Comparison of ENCODE assay signal across 34 mouse cellular contexts in genomic region chr3:22300553-22300952, GRCm38 (mm10).
"Had no signal": no experiment of that assay in that cellular context is flagged by ENCODE, and none has a peak within 500 bp of the region (broad histone marks: within the 10 kb centered on the region; RNA-seq: fewer than 3 reads in every experiment).

No protein-coding gene starts in this region.

- H3K36me3 ChIP-seq: heart, embryonic 13.5 days; heart, embryonic 15.5 days; hindbrain, embryonic 10.5 days; hindbrain, embryonic 12.5 days; hindbrain, embryonic 13.5 days; hindbrain, embryonic 15.5 days; intestine, embryonic 15.5 days; kidney, embryonic 15.5 days had no signal

- H3K4me1 ChIP-seq: heart, embryonic 13.5 days; heart, embryonic 15.5 days; hindbrain, embryonic 12.5 days; hindbrain, embryonic 13.5 days; intestine, embryonic 15.5 days; kidney, embryonic 15.5 days had no signal

- ATAC-seq: hindbrain, embryonic 16.5 days; hindbrain, postnatal 0 days; inflammation-experienced regulatory T-cells, adult 6 months; intestine, embryonic 15.5 days; intestine, embryonic 16.5 days; intestine, postnatal 0 days had no signal

- DNase-seq: heart, postnatal 10 days; heart, postnatal 14 days; heart, postnatal 36 days; heart, postnatal 4 days; kidney, adult 11 months; kidney, adult 18-20 months; kidney, adult 2 months; kidney, adult 8-10 months; kidney, adult 9 months; kidney, postnatal 10 days; kidney, postnatal 14 days; kidney, postnatal 25 days; kidney, postnatal 36 days; kidney, postnatal 4 days; layer of hippocampus, adult 9-11 months; layer of hippocampus, postnatal 36 days had no signal

- H3K27me3 ChIP-seq: heart, embryonic 13.5 days; heart, embryonic 15.5 days; hindbrain, embryonic 12.5 days; hindbrain, embryonic 13.5 days; hindbrain, embryonic 15.5 days; intestine, embryonic 15.5 days; kidney, embryonic 15.5 days had no signal

- H3K4me2 ChIP-seq: heart, embryonic 11.5 days; heart, embryonic 13.5 days; heart, embryonic 15.5 days; hindbrain, embryonic 12.5 days; hindbrain, embryonic 13.5 days; hindbrain, embryonic 14.5 days; hindbrain, embryonic 15.5 days; intestine, embryonic 15.5 days; kidney, embryonic 15.5 days had no signal

- H3K9me3 ChIP-seq: heart, embryonic 13.5 days; heart, embryonic 15.5 days; hindbrain, embryonic 10.5 days; hindbrain, embryonic 12.5 days; hindbrain, embryonic 13.5 days; hindbrain, embryonic 15.5 days; intestine, embryonic 15.5 days; kidney, embryonic 15.5 days had no signal

- H3K4me3 ChIP-seq: heart, embryonic 13.5 days; heart, embryonic 15.5 days; hindbrain, embryonic 10.5 days; hindbrain, embryonic 12.5 days; hindbrain, embryonic 13.5 days; hindbrain, embryonic 15.5 days; intestine, embryonic 15.5 days; kidney, embryonic 15.5 days; layer of hippocampus, adult 2 months; left cerebral cortex, adult 2 months had no signal

- H3K9ac ChIP-seq: heart, embryonic 13.5 days; heart, embryonic 15.5 days; hindbrain, embryonic 12.5 days; hindbrain, embryonic 13.5 days; hindbrain, embryonic 14.5 days; hindbrain, embryonic 15.5 days; intestine, embryonic 15.5 days; kidney, embryonic 15.5 days had no signal

- H3K27ac ChIP-seq: heart, embryonic 13.5 days; heart, embryonic 15.5 days; hindbrain, embryonic 10.5 days; hindbrain, embryonic 12.5 days; hindbrain, embryonic 13.5 days; hindbrain, embryonic 14.5 days; hindbrain, embryonic 15.5 days; hindbrain, postnatal 0 days; intestine, embryonic 15.5 days; kidney, embryonic 15.5 days; kidney, postnatal 0 days; layer of hippocampus, adult 2 months; left cerebral cortex, adult 2 months had no signal
